Mouse (Mus musculus) large intestine, adult 2 months (tissue): Measurements from ENCODE around the gene Nrxn3. TPM values are rescaled to one million over a fixed set of nuclear protein-coding genes. Genes with fewer than 3 reads are reported as not detected.
A peak's percentile ranks its signal among the peaks of the same experiment; 100 is the strongest.

Source experiments
- DNase-seq: peaks from one replicate; pipeline ENCODE4 v3.0.0-alpha.2; 2012; ENCODE audit warnings: low read depth, low spot score
- WGBS: fragments of 180-500 bp; shearing (Covaris S2); methylation state at CpG from one replicate; pipeline ENCODE4 v1.1.7; 2018; 5-methylcytosine and 5-hydroxymethylcytosine counted together
- polyA plus RNA-seq: library from polyadenylated mRNA; depleted of rRNA; stranded (reverse); fragments of >200 nt; gene quantifications from 2 replicates; pipeline ENCODE4 v1.2.3, GENCODE M21; 2012

Gene Nrxn3
- polyA plus RNA-seq, 1 experiment = 0.06 TPM

- WGBS = 72% methylated on average over 6 of the region's 6 CpGs
Observed at GRCm38 (mm10) chr12:89282362-89283343, 560.0 kb downstream of the Nrxn3 start.

GRCm38 (mm10) chr12:89284412-89284811 lies 561.7 kb downstream of the Nrxn3 start:
- DNase-seq = no peak
- 85% methylated on average over 3 of the region's 3 CpGs for WGBS

More at GRCm38 (mm10) chr12:89282362-89283343, 560.0 kb downstream of the Nrxn3 start:
- no peak for DNase-seq

- DNase-seq = no peak
- 61% methylated on average over 4 of the region's 4 CpGs for WGBS
Observed at GRCm38 (mm10) chr12:89287037-89287436, 564.4 kb downstream of the Nrxn3 start.

- WGBS = 62% methylated on average over 4 of the region's 4 CpGs
- no peak for DNase-seq
Observed at GRCm38 (mm10) chr12:89289589-89290274, 567.1 kb downstream of the Nrxn3 start.

- no peak for DNase-seq
- 26% methylated on average over 4 of the region's 4 CpGs for WGBS
Observed at GRCm38 (mm10) chr12:89290736-89291574, 568.3 kb downstream of the Nrxn3 start.

- peak; percentile 1 for DNase-seq
- 37% methylated on average over 4 of the region's 4 CpGs for WGBS
Observed at GRCm38 (mm10) chr12:89302011-89302410, 579.3 kb downstream of the Nrxn3 start.

- no peak for DNase-seq
- WGBS = 83% methylated on average over 1 of the region's 1 CpGs
Observed at GRCm38 (mm10) chr12:89310200-89310599, 587.5 kb downstream of the Nrxn3 start.

GRCm38 (mm10) chr12:89312586-89312985 lies 589.9 kb downstream of the Nrxn3 start:
- WGBS = 23% methylated on average over 1 of the region's 1 CpGs
- DNase-seq = no peak

GRCm38 (mm10) chr12:89325864-89326560 lies 603.3 kb downstream of the Nrxn3 start:
- WGBS = 40% methylated on average over 8 of the region's 8 CpGs

GRCm38 (mm10) chr12:89331474-89332263 lies 609.0 kb downstream of the Nrxn3 start:
- no peak for DNase-seq
- 87% methylated on average over 3 of the region's 3 CpGs for WGBS

More at GRCm38 (mm10) chr12:89325864-89326560, 603.3 kb downstream of the Nrxn3 start:
- DNase-seq = no peak

GRCm38 (mm10) chr12:89333486-89333885 lies 610.8 kb downstream of the Nrxn3 start:
- WGBS = 75% methylated on average over 5 of the region's 5 CpGs
- no peak for DNase-seq

- no peak for DNase-seq
Observed at GRCm38 (mm10) chr12:89364850-89365249, 642.2 kb downstream of the Nrxn3 start.

GRCm38 (mm10) chr12:89369939-89370338 lies 647.3 kb downstream of the Nrxn3 start:
- no peak for DNase-seq
- WGBS = 27% methylated on average over 1 of the region's 1 CpGs

More at GRCm38 (mm10) chr12:89364850-89365249, 642.2 kb downstream of the Nrxn3 start:
- 54% methylated on average over 4 of the region's 4 CpGs for WGBS

- no peak for DNase-seq
- 45% methylated on average over 1 of the region's 1 CpGs for WGBS
Observed at GRCm38 (mm10) chr12:89376600-89376999, 653.9 kb downstream of the Nrxn3 start.

- DNase-seq = no peak
- whole genome bisulfite sequencing = 49% methylated on average over 5 of the region's 5 CpGs
Observed at GRCm38 (mm10) chr12:89377051-89377643, 654.5 kb downstream of the Nrxn3 start.

- no peak for DNase-seq
- 86% methylated on average over 2 of the region's 2 CpGs for WGBS
Observed at GRCm38 (mm10) chr12:89377687-89378086, 655.0 kb downstream of the Nrxn3 start.

- WGBS = 13% methylated on average over 3 of the region's 3 CpGs
- no peak for DNase-seq
Observed at GRCm38 (mm10) chr12:89383254-89383653, 660.6 kb downstream of the Nrxn3 start.
